Mouse (Mus musculus) spleen, adult 2 months (tissue): ENCODE results near the gene Slc25a3.

ENCODE experiments used
- CTCF ChIP-seq: fragments of 200-500 bp; IDR thresholded peaks from 2 replicates; pipeline ENCODE4 v1.5.1; 2011; ENCODE audit warnings: mild to moderate bottlenecking, inconsistent platforms; ENCODE audit not compliant: insufficient read depth, insufficient read length, insufficient replicate concordance; ENCODE audit errors: extremely low read depth
- POLR2A ChIP-seq: fragments of 200-500 bp; IDR thresholded peaks from 2 replicates; pipeline ENCODE4 v1.6.1; 2011; ENCODE audit warnings: low read depth, low read length, inconsistent platforms

DNA sequence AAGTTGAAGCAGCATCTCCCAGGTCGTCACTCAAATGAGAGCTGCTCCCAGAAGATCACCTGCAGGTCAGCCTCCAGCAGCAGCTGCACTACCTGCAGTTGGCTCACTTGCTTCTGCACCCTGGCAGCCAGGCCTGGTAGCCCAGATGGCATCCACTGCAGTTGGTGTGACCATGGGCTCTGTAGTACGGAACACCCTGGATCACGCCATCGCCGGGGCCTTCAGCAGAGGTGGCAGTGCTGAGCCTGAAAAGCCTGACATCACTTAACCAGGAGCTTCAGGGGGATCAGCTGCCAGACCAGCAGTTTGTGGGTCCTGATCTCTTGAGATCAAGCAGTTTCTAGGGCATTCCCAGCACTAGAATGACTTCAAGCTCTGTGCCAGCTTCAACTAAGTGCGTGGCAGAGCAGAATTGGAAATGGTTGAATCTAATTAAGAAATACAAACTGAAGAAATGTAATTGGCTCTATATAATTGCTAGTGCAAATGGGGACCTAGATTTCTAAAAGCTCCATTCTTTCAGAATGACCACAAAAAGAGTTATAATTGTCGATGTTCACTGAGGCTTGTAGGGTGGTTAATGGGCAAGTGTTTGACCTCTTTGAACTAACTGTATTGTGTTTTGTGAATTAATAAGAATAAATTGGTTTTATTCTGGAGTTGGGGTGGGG, 11.6 kb upstream of the Slc25a3 start:
- TF ChIP-seq CTCF (no peak), POLR2A (no peak)
